Mouse (Mus musculus) limb, embryonic 11.5 days (tissue): Measurements from ENCODE around the gene Fam20b. TPM values are rescaled to one million over a fixed set of nuclear protein-coding genes. Genes with fewer than 3 reads are reported as not detected.

Experiments used
- ATAC-seq: fragments of 200-750 bp; cut with Nextera tagmentation; 2 replicates; pipeline ENCODE4 v1.8.0; 2017; ENCODE audit warnings: low read depth; ENCODE audit not compliant: insufficient number of reproducible peaks, low FRiP score, low TSS enrichment
- DNase-seq: peaks from one replicate; pipeline ENCODE4 v3.0.0-alpha.2; 2015; ENCODE audit warnings: low spot score
- H3K27ac ChIP-seq: fragments of 300-500 bp; sonication (generic); replicated peaks from 2 replicates; pipeline ENCODE4 v1.5.1; 2014; ENCODE audit warnings: low read depth, mild to moderate bottlenecking, low read length
- H3K27me3 ChIP-seq: fragments of 300-500 bp; sonication (generic); 2 replicates; pipeline ENCODE4 v1.6.1; 2014; ENCODE audit warnings: mild to moderate bottlenecking, low read length, mixed read lengths; ENCODE audit not compliant: control insufficient read depth, insufficient read depth
- H3K36me3 ChIP-seq: fragments of 300-500 bp; sonication (generic); 2 replicates; pipeline ENCODE4 v1.6.1; 2014; ENCODE audit warnings: mild to moderate bottlenecking, low read length, moderate library complexity, mixed read lengths; ENCODE audit not compliant: control insufficient read depth, insufficient read depth
- H3K4me1 ChIP-seq: fragments of 300-500 bp; sonication (generic); 2 replicates; pipeline ENCODE4 v1.6.1; 2014; ENCODE audit warnings: low read length, mixed read lengths; ENCODE audit not compliant: control insufficient read depth, insufficient read depth
- H3K4me2 ChIP-seq: fragments of 300-500 bp; sonication (generic); 2 replicates; pipeline ENCODE4 v1.6.1; 2014; ENCODE audit warnings: low read depth, mild to moderate bottlenecking, moderate library complexity; ENCODE audit not compliant: severe bottlenecking
- H3K4me3 ChIP-seq: fragments of 300-500 bp; sonication (generic); 2 replicates; pipeline ENCODE4 v1.5.1; 2014; ENCODE audit warnings: low read depth, low read length
- H3K9ac ChIP-seq: fragments of 300-500 bp; sonication (generic); 2 replicates; pipeline ENCODE4 v1.6.1; 2014; ENCODE audit warnings: mild to moderate bottlenecking, low read length
- H3K9me3 ChIP-seq: fragments of 300-500 bp; sonication (generic); 2 replicates; pipeline ENCODE4 v1.6.1; 2016; ENCODE audit warnings: low read length; ENCODE audit not compliant: control insufficient read depth
- WGBS: fragments of 180-500 bp; shearing (Covaris S2); extraction: QIAGEN DNeasy Blood & Tissue Kit; methylation state at CpG from one replicate; pipeline ENCODE4 v1.1.7; 2014; 5-methylcytosine and 5-hydroxymethylcytosine counted together
- polyA plus RNA-seq: library from polyadenylated mRNA; unstranded; fragments of >200 nt; fragmentation: Nextera tagmentation; extraction: Ambion mirVana; gene quantifications from 2 replicates; pipeline ENCODE4 v1.2.1, GENCODE M21; 2014

Fam20b gene
- polyA plus RNA-seq, 1 experiment from 2014 or later, result 21.3 TPM

DNA sequence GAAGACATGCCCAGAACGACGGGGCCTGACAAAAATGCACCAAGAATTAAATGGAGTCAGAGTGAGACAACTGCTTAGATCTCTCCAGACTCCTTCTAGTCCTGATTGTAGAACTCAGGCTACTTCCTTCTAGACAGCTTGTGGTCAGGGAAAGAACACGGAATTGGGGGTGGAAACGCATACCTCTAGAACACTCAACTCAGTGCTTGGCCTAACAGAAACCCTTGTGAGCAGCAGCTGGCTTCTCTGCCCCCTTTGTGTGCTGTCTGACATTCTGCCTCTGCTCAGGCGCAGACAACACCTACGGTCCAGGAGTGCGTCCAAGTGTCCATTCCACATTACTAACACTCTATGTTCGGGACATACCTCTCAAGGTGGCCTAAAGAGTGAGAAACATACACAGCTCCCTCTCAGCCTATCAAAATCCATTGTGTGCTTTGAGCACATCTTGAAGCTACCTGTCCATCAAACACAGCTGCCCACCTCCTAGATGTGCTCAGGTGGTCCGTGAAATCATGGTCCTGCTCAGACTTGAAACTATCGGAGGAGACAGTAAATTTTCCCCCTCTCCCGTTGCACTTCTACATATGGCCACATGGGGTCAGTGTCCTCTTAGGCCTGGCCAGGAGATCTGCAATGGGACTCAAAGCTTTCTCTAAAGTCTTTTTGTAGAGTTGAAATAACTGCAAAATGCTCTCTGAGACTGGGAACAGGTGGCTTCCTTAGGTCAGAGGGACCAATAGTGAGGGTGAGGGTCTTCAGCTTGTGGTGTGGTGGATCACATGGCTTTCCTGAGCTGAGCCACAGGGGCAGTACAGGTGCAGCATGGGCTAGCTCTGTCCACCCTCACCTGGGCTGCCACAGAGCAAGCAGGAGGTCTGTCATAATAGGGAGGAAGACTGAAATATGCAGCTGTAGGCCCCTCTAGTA, 22.9 kb upstream of the Fam20b start:
- Histone ChIP-seq H3K4me1 (no peaks in the 10 kb centered on the region; the same call in 1 of the 2 replicates), H3K27me3 (no peaks in the 10 kb centered on the region), H3K36me3 (no peaks in the 10 kb centered on the region), H3K27ac (no peak overlapping the region), H3K9ac (no peak overlapping the region), H3K4me3 (no peak overlapping the region), H3K9me3 (no peaks in the 10 kb centered on the region), H3K4me2 (no peak overlapping the region)
- ATAC-seq, result no peak
- DNase-seq, result peak; percentile 81
- 63% methylated on average over 11 of the region's 11 CpGs for WGBS

GRCm38 (mm10) chr1:156735788-156736187, 16.9 kb upstream of the Fam20b start:
- no peak overlapping the region for H3K4me2 ChIP-seq
- no peak overlapping the region for H3K9ac ChIP-seq
- H3K27me3 ChIP-seq, result no peaks in the 10 kb centered on the region
- no peak overlapping the region for H3K4me3 ChIP-seq
- no peaks in the 10 kb centered on the region for H3K36me3 ChIP-seq
- DNase-seq, result no peak
- H3K4me1 ChIP-seq, result no peaks in the 10 kb centered on the region
- ATAC-seq, result no peak
- no peaks in the 10 kb centered on the region for H3K9me3 ChIP-seq
- WGBS, result 82% methylated on average over 2 of the region's 2 CpGs
- no peak overlapping the region for H3K27ac ChIP-seq

- no peak for ATAC-seq
- H3K4me1 ChIP-seq, result no peaks in the 10 kb centered on the region
- no peaks in the 10 kb centered on the region for H3K9me3 ChIP-seq
- no peaks in the 10 kb centered on the region for H3K27me3 ChIP-seq
- no peak overlapping the region for H3K27ac ChIP-seq
- WGBS, result 74% methylated on average over 3 of the region's 3 CpGs
- H3K36me3 ChIP-seq, result no peaks in the 10 kb centered on the region
- H3K4me3 ChIP-seq, result no peak overlapping the region
- H3K9ac ChIP-seq, result no peak overlapping the region
- no peak overlapping the region for H3K4me2 ChIP-seq
- DNase-seq, result no peak
These were observed 15.1 kb upstream of the Fam20b start for GRCm38 (mm10) chr1:156734019-156734418.

GRCm38 (mm10) chr1:156733559-156733958, 14.7 kb upstream of the Fam20b start:
- no peak overlapping the region for H3K4me3 ChIP-seq
- H3K9me3 ChIP-seq, result no peaks in the 10 kb centered on the region
- H3K27ac ChIP-seq, result no peak overlapping the region
- no peak overlapping the region for H3K4me2 ChIP-seq
- H3K27me3 ChIP-seq, result no peaks in the 10 kb centered on the region
- 93% methylated on average over 9 of the region's 9 CpGs for WGBS
- DNase-seq (no peak), ATAC-seq (no peak)
- H3K9ac ChIP-seq, result no peak overlapping the region
- H3K36me3 ChIP-seq, result no peaks in the 10 kb centered on the region
- no peaks in the 10 kb centered on the region for H3K4me1 ChIP-seq

DNA sequence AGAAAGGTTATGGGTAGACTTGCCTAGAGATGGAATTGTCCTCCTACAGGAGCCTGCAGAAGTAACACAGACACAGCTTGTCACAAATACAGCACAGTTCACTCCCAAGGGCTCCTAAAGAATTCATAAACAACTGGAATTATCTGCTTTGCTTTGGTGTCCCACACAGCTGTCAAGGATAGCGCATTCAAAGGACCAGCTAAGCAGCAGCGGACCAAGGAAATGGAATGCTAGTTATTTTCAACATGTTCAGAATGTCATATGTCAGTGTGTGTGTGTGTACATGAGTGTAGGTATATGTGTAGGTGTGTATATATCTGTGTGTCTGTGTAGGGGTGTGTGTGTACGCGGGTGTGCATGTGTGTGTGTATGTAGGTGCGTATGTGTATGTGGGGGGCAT, 14.1 kb upstream of the Fam20b start:
- WGBS, result 93% methylated on average over 5 of the region's 5 CpGs
- Histone ChIP-seq H3K4me3 (no peak overlapping the region), H3K27ac (no peak overlapping the region)

DNA sequence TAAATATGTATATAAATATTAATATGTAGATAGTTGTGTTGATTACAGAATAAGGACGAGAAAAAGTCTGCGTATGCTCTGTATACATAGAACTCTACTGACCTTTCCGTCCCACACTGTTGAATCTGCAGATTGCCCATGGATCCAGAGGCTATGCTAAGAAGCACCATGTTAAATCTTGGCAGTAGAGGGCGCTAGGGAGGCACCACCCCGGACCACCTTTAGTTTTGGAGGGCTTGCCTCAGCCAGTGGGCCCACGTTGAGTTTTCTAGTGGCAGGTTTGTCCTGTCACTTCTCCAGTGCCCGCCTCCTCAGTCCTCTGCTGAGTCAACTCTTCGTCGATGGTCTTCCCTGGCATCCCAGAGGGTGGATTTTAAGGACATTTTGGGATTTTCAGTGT, 11.9 kb upstream of the Fam20b start:
- Histone ChIP-seq H3K4me2 (no peak overlapping the region), H3K9ac (no peak overlapping the region), H3K27me3 (no peaks in the 10 kb centered on the region), H3K4me1 (no peaks in the 10 kb centered on the region), H3K9me3 (no peaks in the 10 kb centered on the region), H3K36me3 (no peaks in the 10 kb centered on the region), H3K4me3 (no peak overlapping the region), H3K27ac (no peak overlapping the region)
- no peak for ATAC-seq
- 61% methylated on average over 9 of the region's 9 CpGs for WGBS
- DNase-seq, result no peak

More for the DNA sequence above, 14.1 kb upstream of the Fam20b start:
- Histone ChIP-seq H3K4me1 (no peaks in the 10 kb centered on the region), H3K9me3 (no peaks in the 10 kb centered on the region), H3K36me3 (no peaks in the 10 kb centered on the region), H3K9ac (no peak overlapping the region), H3K27me3 (no peaks in the 10 kb centered on the region), H3K4me2 (no peak overlapping the region)
- ATAC-seq (no peak), DNase-seq (no peak)

DNA sequence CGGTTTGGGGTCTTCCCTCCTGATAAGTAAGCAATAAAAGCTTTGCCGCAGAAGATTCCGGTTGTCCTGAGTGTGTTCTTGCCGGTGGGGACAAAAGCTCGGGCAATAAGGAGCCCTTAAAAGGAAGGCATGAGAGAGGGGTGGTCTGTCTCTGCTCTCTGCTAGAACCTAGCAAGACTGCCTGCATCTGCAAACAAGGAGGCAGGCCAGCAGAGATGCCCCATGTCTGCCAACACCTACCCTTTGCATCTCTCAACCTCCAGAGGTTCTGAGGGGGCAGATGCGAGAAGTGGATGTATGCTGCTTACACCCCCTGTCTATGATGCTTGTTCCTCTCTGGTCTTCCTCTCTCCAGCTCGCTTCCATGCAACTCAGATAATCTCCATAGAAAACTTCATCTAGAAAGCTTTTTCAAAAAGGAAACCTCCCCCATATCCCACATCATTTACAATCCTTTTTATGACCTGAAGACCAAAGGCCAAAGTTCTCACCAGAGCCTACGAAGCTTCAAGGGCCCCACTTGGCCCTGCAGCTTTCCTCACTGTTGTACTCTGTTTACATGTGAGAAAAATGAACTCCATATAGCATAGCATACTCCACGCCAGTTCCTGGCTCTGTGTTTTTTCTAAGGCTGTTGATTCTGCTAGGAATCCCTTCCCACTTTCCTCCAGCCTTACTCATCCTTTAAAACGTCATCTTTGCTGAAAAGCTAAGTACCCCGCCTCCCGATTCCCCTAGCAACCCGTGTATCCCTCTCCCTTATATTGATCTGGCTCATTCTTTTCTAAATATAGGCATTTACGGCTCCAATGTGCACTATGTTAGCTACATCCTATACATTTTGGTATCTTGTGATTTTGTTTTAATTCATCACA, 8.6 kb upstream of the Fam20b start:
- WGBS, result 83% methylated on average over 13 of the region's 14 CpGs
- ATAC-seq, result no peak
- no peaks in the 10 kb centered on the region for H3K4me1 ChIP-seq

GRCm38 (mm10) chr1:156722089-156722488, 3.2 kb upstream of the Fam20b start:
- DNase-seq, result no peak
- Histone ChIP-seq H3K4me2 (no peak overlapping the region), H3K27me3 (no peaks in the 10 kb centered on the region), H3K4me1 (no peaks in the 10 kb centered on the region), H3K9ac (no peak overlapping the region), H3K27ac (no peak overlapping the region), H3K4me3 (no peak overlapping the region), H3K9me3 (no peaks in the 10 kb centered on the region), H3K36me3 (no peaks in the 10 kb centered on the region)
- ATAC-seq, result no peak
- 62% methylated on average over 6 of the region's 6 CpGs for WGBS

More for the DNA sequence above, 8.6 kb upstream of the Fam20b start:
- Histone ChIP-seq H3K4me2 (no peak overlapping the region), H3K9ac (no peak overlapping the region), H3K27me3 (no peaks in the 10 kb centered on the region), H3K27ac (no peak overlapping the region), H3K4me3 (no peak overlapping the region), H3K36me3 (no peaks in the 10 kb centered on the region), H3K9me3 (no peaks in the 10 kb centered on the region)
- DNase-seq, result no peak
